Mouse (Mus musculus): ENCODE results near the gene Clip4. TPM values are rescaled to one million over a fixed set of nuclear protein-coding genes. Genes with fewer than 3 reads are reported as not detected.

Clip4 gene
- polyA plus RNA-seq, 1 experiment: 356 TPM

DNA sequence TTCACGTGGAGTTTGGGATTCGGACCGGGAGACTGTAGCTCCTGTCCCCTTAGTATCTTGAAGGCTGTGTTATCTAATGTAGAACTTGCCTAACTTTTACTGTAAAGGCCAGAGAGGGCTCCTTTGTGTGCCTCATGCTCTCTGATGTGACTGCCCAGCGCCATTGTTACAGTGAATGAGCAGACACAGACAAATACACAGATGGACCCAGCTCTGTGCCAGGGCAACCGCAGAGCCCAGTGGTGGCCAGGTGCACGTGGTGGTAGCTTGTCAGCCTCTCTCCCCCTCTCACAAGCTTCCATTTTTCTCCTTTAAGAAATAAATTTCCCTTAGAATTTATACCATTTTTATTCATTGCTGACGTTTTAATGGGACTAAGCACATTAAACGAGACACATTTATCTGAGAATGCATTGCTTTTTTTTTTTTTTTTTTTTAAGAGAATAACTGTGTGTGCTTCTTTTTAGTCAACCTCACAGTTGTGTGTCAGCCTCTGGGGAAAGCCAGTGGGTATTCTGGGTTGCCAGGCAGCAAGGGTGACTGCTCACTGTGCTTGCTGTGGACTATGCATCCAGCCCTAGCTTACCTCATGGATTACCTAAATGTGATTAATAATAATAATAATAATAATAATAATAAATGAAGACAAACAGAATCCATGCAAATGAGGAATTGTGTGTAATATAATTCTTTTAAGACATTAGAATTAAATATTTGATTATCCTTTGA is 48.0 kb downstream of the Clip4 start:
- Histone ChIP-seq H3K27ac (ENCODE audit: control insufficient read depth, insufficient read depth, low read depth, low read length) (no peak overlapping the region), H3K36me3 (ENCODE audit: control insufficient read depth, insufficient read depth, low read length) (no peaks in the 10 kb centered on the region), H3K4me1 (ENCODE audit: control insufficient read depth, insufficient read depth, low read length) (no peaks in the 10 kb centered on the region), H3K27me3 (ENCODE audit: control insufficient read depth, insufficient read depth, low read length) (no peaks in the 10 kb centered on the region), H3K4me3 (ENCODE audit: control insufficient read depth, low read depth, low read length) (no peak overlapping the region)
- no peak for TF ChIP-seq CTCF (IDR thresholded peaks at IDR 0.05; ENCODE audit: control insufficient read depth, insufficient read depth, insufficient replicate concordance, low read depth, low read length)
- no peak for TF ChIP-seq POLR2A (IDR thresholded peaks at IDR 0.05; ENCODE audit: control insufficient read depth, low read depth, low read length)

DNA sequence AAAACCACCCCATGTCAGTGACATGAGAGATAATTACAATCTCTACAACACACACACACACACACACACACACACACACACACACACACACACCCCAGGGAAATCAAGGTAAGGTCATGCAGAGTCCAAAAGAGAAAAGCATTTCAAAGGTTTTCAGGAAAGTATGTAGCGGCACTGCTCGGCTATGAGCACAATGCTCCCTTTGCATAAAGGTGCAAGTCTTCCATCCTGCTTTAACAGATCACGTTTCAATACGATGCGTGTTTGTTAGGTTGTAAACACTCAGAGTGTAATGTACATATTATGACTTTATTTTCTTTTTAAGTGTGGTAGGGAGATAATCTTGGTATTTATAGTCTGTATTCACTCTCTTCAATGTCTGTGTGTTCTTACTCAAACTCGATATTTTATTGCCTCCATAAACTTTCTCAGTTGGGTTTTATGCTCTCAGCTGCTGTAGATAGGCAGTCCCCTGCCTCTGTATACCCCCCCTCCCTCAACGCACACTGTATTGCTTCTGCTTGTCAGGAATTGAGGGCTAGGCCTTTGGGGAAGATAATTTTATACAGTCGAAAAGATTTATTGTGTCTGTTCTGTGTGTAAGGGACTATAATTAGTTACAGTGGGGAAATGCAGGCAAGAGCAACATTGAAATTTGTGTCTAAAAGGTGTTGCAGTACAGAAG is 55.5 kb downstream of the Clip4 start:
- TF ChIP-seq POLR2A (IDR thresholded peaks at IDR 0.05; ENCODE audit: control insufficient read depth, low read depth, low read length) (no peak), CTCF (IDR thresholded peaks at IDR 0.05; ENCODE audit: control insufficient read depth, insufficient read depth, insufficient replicate concordance, low read depth, low read length) (no peak)
- Histone ChIP-seq H3K36me3 (ENCODE audit: control insufficient read depth, insufficient read depth, low read length) (no peaks in the 10 kb centered on the region), H3K27ac (ENCODE audit: control insufficient read depth, insufficient read depth, low read depth, low read length) (no peak overlapping the region), H3K4me3 (ENCODE audit: control insufficient read depth, low read depth, low read length) (no peak overlapping the region), H3K4me1 (ENCODE audit: control insufficient read depth, insufficient read depth, low read length) (no peaks in the 10 kb centered on the region), H3K27me3 (ENCODE audit: control insufficient read depth, insufficient read depth, low read length) (no peaks in the 10 kb centered on the region)

DNA sequence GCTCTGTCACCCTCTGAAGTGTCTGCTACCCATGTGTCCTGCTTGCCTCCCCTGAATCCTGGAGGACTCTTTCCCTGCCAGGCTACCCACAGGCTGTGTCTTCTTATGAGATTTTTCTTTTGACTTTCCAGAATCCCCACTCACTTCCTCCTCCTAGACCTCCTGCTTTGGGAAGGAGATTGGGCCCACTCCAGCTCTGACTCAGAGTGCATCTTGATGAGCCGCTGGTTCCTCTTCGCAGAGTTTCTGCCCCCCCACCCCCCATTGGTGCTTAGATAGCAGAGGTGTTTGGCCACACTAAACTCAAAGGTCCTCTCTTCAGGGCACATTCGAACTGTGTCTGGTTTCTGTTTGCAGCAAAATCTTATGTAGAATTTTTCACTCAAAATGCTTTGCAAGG is 58.3 kb downstream of the Clip4 start:
- Histone ChIP-seq H3K4me3 (ENCODE audit: control insufficient read depth, low read depth, low read length) (no peak overlapping the region), H3K27ac (ENCODE audit: control insufficient read depth, insufficient read depth, low read depth, low read length) (no peak overlapping the region), H3K36me3 (ENCODE audit: control insufficient read depth, insufficient read depth, low read length) (no peaks in the 10 kb centered on the region), H3K4me1 (ENCODE audit: control insufficient read depth, insufficient read depth, low read length) (no peaks in the 10 kb centered on the region), H3K27me3 (ENCODE audit: control insufficient read depth, insufficient read depth, low read length) (no peaks in the 10 kb centered on the region)
- TF ChIP-seq CTCF (IDR thresholded peaks at IDR 0.05; ENCODE audit: control insufficient read depth, insufficient read depth, insufficient replicate concordance, low read depth, low read length) (no peak), POLR2A (IDR thresholded peaks at IDR 0.05; ENCODE audit: control insufficient read depth, low read depth, low read length) (no peak)

DNA sequence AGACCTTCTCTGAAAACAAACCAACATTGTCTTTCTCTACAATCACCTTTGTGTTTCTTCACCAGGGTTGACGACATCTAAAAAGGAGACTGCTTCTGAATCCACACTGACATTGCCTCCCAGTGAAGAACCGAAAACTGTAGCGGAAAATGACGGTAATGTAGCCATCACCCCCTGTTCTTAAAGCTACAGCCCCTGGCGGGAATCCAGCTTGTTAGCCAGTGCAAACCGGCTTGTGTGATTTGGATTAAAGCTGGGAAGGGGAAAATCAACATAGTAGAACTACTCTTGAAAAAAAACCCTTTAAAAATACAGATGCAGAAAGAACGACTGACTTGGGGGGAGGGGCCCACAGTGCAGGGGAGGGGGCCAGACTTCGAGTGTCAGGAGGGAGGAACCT is 59.4 kb downstream of the Clip4 start:
- TF ChIP-seq POLR2A (IDR thresholded peaks at IDR 0.05; ENCODE audit: control insufficient read depth, low read depth, low read length) (no peak), CTCF (IDR thresholded peaks at IDR 0.05; ENCODE audit: control insufficient read depth, insufficient read depth, insufficient replicate concordance, low read depth, low read length) (no peak)
- H3K4me1 ChIP-seq (ENCODE audit: control insufficient read depth, insufficient read depth, low read length): no peaks in the 10 kb centered on the region
- H3K27ac ChIP-seq (ENCODE audit: control insufficient read depth, insufficient read depth, low read depth, low read length): no peak overlapping the region
- H3K36me3 ChIP-seq (ENCODE audit: control insufficient read depth, insufficient read depth, low read length): no peaks in the 10 kb centered on the region
- H3K27me3 ChIP-seq (ENCODE audit: control insufficient read depth, insufficient read depth, low read length): no peaks in the 10 kb centered on the region
- no peak overlapping the region for H3K4me3 ChIP-seq (ENCODE audit: control insufficient read depth, low read depth, low read length)

DNA sequence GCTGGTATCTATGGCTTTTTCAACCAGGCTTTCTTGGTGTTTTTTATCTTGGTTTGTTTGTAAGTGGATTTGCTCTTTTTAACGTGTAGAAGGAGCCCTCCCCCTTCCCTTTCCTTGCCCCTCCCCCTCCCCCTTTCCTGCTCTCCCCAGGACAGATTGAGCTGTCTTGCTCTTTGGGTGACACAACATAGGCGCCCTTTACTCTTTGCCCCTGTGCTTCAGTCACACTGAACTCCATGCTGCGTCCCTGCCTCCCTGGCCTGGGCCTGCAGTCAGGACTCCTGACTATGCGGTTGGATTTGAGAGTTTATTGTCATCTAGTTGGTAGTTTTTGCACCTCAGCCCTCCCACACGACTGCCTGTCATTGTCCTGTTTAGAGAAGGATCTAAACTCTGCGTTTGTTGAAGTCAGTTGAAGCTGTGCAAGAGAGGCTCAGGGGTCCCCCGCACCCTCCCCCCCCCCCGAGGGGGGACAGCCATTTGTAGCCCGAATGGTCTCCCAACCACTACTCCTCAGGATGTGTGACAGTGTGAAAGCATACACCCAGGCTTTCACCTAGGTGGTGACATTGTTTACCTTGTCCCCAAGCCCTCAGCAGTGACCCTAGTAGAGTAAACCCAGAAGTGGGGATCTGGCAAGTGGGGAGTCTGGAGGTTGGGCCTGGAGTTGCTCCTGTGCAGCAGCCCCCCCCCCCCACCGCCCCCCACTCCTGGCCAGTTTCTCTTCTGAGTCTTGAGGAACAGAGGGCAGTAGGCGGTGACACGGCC is 60.6 kb downstream of the Clip4 start:
- no peaks in the 10 kb centered on the region for H3K36me3 ChIP-seq (ENCODE audit: control insufficient read depth, insufficient read depth, low read length)
- H3K27me3 ChIP-seq (ENCODE audit: control insufficient read depth, insufficient read depth, low read length): no peaks in the 10 kb centered on the region
- H3K27ac ChIP-seq (ENCODE audit: control insufficient read depth, insufficient read depth, low read depth, low read length): no peak overlapping the region
- TF ChIP-seq POLR2A (IDR thresholded peaks at IDR 0.05; ENCODE audit: control insufficient read depth, low read depth, low read length) (no peak), CTCF (IDR thresholded peaks at IDR 0.05; ENCODE audit: control insufficient read depth, insufficient read depth, insufficient replicate concordance, low read depth, low read length) (no peak)
- H3K4me1 ChIP-seq (ENCODE audit: control insufficient read depth, insufficient read depth, low read length): no peaks in the 10 kb centered on the region
- H3K4me3 ChIP-seq (ENCODE audit: control insufficient read depth, low read depth, low read length): no peak overlapping the region

DNA sequence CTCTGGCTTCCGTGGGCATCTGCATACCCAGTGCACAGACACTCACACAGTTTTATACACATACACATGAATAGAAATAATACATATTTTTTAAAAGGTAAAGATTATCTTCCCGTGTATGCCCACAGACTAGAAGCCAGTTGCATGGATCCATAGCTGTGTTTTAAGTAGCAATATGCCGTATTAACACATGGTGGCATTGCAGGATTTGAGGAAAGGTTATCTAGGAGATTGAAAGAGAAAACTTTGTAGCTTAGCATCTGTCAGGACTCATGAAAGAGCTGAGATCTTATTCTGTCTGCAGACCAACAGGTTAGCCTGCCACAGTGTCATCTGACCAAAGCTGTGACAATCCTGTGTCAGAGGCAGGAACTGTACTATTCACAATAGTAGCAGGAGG is 63.7 kb downstream of the Clip4 start:
- H3K36me3 ChIP-seq (ENCODE audit: control insufficient read depth, insufficient read depth, low read length): no peaks in the 10 kb centered on the region
- H3K4me1 ChIP-seq (ENCODE audit: control insufficient read depth, insufficient read depth, low read length): no peaks in the 10 kb centered on the region
- no peaks in the 10 kb centered on the region for H3K27me3 ChIP-seq (ENCODE audit: control insufficient read depth, insufficient read depth, low read length)
- H3K4me3 ChIP-seq (ENCODE audit: control insufficient read depth, low read depth, low read length): no peak overlapping the region
- no peak overlapping the region for H3K27ac ChIP-seq (ENCODE audit: control insufficient read depth, insufficient read depth, low read depth, low read length)
- TF ChIP-seq CTCF (IDR thresholded peaks at IDR 0.05; ENCODE audit: control insufficient read depth, insufficient read depth, insufficient replicate concordance, low read depth, low read length) (no peak), POLR2A (IDR thresholded peaks at IDR 0.05; ENCODE audit: control insufficient read depth, low read depth, low read length) (no peak)

DNA sequence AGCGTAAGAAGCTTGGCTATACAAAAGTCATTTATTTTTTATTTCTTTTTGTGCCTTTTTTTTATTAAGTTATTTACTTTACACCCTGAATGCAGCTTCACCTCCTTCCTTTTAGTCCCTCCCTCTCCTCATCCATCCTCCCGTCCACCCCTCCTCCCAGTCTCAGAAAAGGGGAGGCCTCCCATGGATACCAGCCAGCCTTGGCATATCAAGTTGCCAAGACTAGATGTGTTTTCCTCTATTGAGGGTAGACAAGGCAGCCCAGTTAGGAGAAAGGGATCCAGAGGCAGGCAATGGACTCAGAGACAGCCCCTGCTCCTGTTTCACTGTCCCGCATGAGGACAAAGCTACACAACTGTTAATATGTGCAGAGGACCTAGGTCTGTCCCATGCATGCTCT is 93.9 kb downstream of the Clip4 start:
- TF ChIP-seq POLR2A (IDR thresholded peaks at IDR 0.05; ENCODE audit: control insufficient read depth, low read depth, low read length) (no peak), CTCF (IDR thresholded peaks at IDR 0.05; ENCODE audit: control insufficient read depth, insufficient read depth, insufficient replicate concordance, low read depth, low read length) (no peak)
- Histone ChIP-seq H3K36me3 (ENCODE audit: control insufficient read depth, insufficient read depth, low read length) (no peaks in the 10 kb centered on the region), H3K27me3 (ENCODE audit: control insufficient read depth, insufficient read depth, low read length) (no peaks in the 10 kb centered on the region), H3K4me3 (ENCODE audit: control insufficient read depth, low read depth, low read length) (no peak overlapping the region), H3K27ac (ENCODE audit: control insufficient read depth, insufficient read depth, low read depth, low read length) (no peak overlapping the region), H3K4me1 (ENCODE audit: control insufficient read depth, insufficient read depth, low read length) (no peaks in the 10 kb centered on the region)
